Mouse (Mus musculus) intestine, embryonic 16.5 days (tissue): ENCODE results near the gene Anapc16. TPM values are rescaled to one million over a fixed set of nuclear protein-coding genes. Genes with fewer than 3 reads are reported as not detected.

Experiments
- ATAC-seq: fragments of 200-750 bp; cut with Nextera tagmentation; 2 replicates; pipeline ENCODE4 v1.8.0; 2017; ENCODE audit warnings: moderate TSS enrichment, moderate library complexity
- H3K27ac ChIP-seq: fragments of 300-500 bp; sonication (generic); 2 replicates; pipeline ENCODE4 v1.5.1; 2014; ENCODE audit warnings: mild to moderate bottlenecking, low read length
- H3K27me3 ChIP-seq: fragments of 300-500 bp; sonication (generic); replicated peaks from 2 replicates; pipeline ENCODE4 v1.6.1; 2014; ENCODE audit warnings: low read length, control low read depth, mixed read lengths; ENCODE audit not compliant: control insufficient read depth, insufficient read depth
- H3K36me3 ChIP-seq: fragments of 300-500 bp; sonication (generic); 2 replicates; pipeline ENCODE4 v1.6.1; 2014; ENCODE audit warnings: low read length, control low read depth; ENCODE audit not compliant: control insufficient read depth, insufficient read depth
- H3K4me1 ChIP-seq: fragments of 300-500 bp; sonication (generic); 2 replicates; pipeline ENCODE4 v1.6.1; 2014; ENCODE audit warnings: low read length, control low read depth, mixed read lengths; ENCODE audit not compliant: control insufficient read depth, insufficient read depth
- H3K4me2 ChIP-seq: fragments of 300-500 bp; sonication (generic); 2 replicates; pipeline ENCODE4 v1.6.1; 2014; ENCODE audit warnings: low read depth, low read length, control low read depth
- H3K4me3 ChIP-seq: fragments of 300-500 bp; sonication (generic); 2 replicates; pipeline ENCODE4 v1.5.1; 2014; ENCODE audit warnings: mild to moderate bottlenecking, low read length
- H3K9ac ChIP-seq: fragments of 300-500 bp; sonication (generic); 2 replicates; pipeline ENCODE4 v1.6.1; 2014; ENCODE audit warnings: low read depth, low read length
- H3K9me3 ChIP-seq: fragments of 300-500 bp; sonication (generic); 2 replicates; pipeline ENCODE4 v1.6.1; 2016; ENCODE audit warnings: low read length, control low read depth; ENCODE audit not compliant: control insufficient read depth
- WGBS: fragments of 180-500 bp; shearing (Covaris S2); extraction: QIAGEN DNeasy Blood & Tissue Kit; methylation state at CpG from one replicate; pipeline ENCODE4 v1.1.7; 2014; 5-methylcytosine and 5-hydroxymethylcytosine counted together
- polyA plus RNA-seq: library from polyadenylated mRNA; unstranded; fragments of >200 nt; fragmentation: Nextera tagmentation; extraction: Ambion mirVana; gene quantifications from 2 replicates; pipeline ENCODE4 v1.2.1, GENCODE M21; 2015

The Anapc16 gene
- polyA plus RNA-seq, 1 experiment from 2014 or later, result 97.8 TPM

DNA sequence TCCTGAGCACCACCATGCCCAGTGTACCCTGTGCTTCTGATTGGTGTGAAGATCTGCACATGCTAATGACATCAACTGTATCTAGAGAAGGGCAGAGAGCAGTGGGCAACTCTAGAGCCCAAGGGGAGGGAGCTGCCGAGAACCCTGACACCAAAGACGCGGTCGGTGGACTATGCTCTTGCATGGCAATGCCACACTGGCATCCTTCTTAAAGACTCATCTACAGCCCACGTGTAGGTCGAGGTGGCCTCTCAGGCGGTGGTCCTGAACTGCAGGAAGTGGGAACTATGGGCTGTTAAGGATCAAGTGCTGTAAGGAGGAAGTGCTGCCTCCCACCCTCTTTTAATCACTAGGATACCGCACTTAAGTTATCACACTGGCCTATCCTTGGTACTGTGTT lies 10.9 kb downstream of the Anapc16 start:
- no peaks in the 10 kb centered on the region for H3K9me3 ChIP-seq
- peak; percentile 31; the same call in 1 of the 2 replicates for ATAC-seq
- no peak overlapping the region for H3K4me3 ChIP-seq
- WGBS, result 85% methylated on average over 8 of the region's 8 CpGs
- no peaks in the 10 kb centered on the region for H3K27me3 ChIP-seq
- H3K4me1 ChIP-seq, result no peaks in the 10 kb centered on the region
- H3K4me2 ChIP-seq, result no peak overlapping the region
- peaks cover 26% of the 10 kb centered on the region for H3K36me3 ChIP-seq
- H3K9ac ChIP-seq, result no peak overlapping the region
- H3K27ac ChIP-seq, result no peak overlapping the region

GRCm38 (mm10) chr10:59991262-59991880 lies 11.6 kb downstream of the Anapc16 start:
- no peaks in the 10 kb centered on the region for H3K9me3 ChIP-seq
- no peak overlapping the region for H3K4me2 ChIP-seq
- H3K36me3 ChIP-seq, result peaks cover 27% of the 10 kb centered on the region
- ATAC-seq, result no peak
- no peak overlapping the region for H3K4me3 ChIP-seq
- H3K4me1 ChIP-seq, result no peaks in the 10 kb centered on the region
- no peak overlapping the region for H3K9ac ChIP-seq
- no peak overlapping the region for H3K27ac ChIP-seq
- H3K27me3 ChIP-seq, result no peaks in the 10 kb centered on the region
- WGBS, result 76% methylated on average over 9 of the region's 9 CpGs

- no peaks in the 10 kb centered on the region for H3K9me3 ChIP-seq
- H3K27ac ChIP-seq, result no peak overlapping the region
- no peaks in the 10 kb centered on the region for H3K27me3 ChIP-seq
- no peak overlapping the region for H3K4me2 ChIP-seq
- H3K36me3 ChIP-seq, result peaks cover 27% of the 10 kb centered on the region
- ATAC-seq, result no peak
- no peak overlapping the region for H3K4me3 ChIP-seq
- H3K9ac ChIP-seq, result no peak overlapping the region
- 97% methylated on average over 9 of the region's 9 CpGs for WGBS
- no peaks in the 10 kb centered on the region for H3K4me1 ChIP-seq
Measured at GRCm38 (mm10) chr10:59990393-59990792, 12.5 kb downstream of the Anapc16 start.

GRCm38 (mm10) chr10:59988036-59988435 lies 14.9 kb downstream of the Anapc16 start:
- Histone ChIP-seq H3K4me2 (no peak overlapping the region), H3K4me1 (no peaks in the 10 kb centered on the region), H3K9ac (no peak overlapping the region), H3K9me3 (no peaks in the 10 kb centered on the region), H3K36me3 (peaks cover 19% of the 10 kb centered on the region), H3K27me3 (no peaks in the 10 kb centered on the region), H3K4me3 (no peak overlapping the region), H3K27ac (no peak overlapping the region)
- ATAC-seq, result no peak
- 71% methylated on average over 4 of the region's 4 CpGs for WGBS

GRCm38 (mm10) chr10:59982379-59982873 lies 20.5 kb downstream of the Anapc16 start:
- Histone ChIP-seq H3K9ac (no peak overlapping the region), H3K27ac (no peak overlapping the region), H3K4me3 (no peak overlapping the region), H3K27me3 (no peaks in the 10 kb centered on the region), H3K36me3 (peaks cover 4% of the 10 kb centered on the region; the same call in 1 of the 2 replicates), H3K4me1 (peaks cover 22% of the 10 kb centered on the region), H3K4me2 (no peak overlapping the region), H3K9me3 (no peaks in the 10 kb centered on the region)
- WGBS, result 89% methylated on average over 12 of the region's 12 CpGs
- ATAC-seq, result no peak

DNA sequence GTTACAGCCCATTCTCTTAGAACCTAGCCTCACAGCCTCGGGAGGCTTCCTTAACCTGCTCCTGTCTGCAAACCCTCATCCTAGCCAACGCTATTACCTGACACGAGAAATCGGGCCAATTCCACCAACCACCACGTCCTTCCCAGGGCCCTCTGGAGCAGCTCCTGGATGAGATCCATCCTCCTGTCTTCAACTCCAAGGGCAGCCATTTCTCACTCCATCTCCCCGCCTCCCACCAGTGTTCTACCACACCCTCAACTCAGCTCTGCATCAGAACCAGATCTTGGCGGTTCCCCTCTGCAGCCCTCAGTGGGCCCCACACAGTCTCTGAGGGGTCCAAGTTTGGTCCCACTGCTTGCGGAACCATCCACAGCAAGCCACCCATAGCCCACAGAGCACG lies 21.1 kb downstream of the Anapc16 start:
- H3K9ac ChIP-seq, result no peak overlapping the region
- 71% methylated on average over 9 of the region's 9 CpGs for WGBS

DNA sequence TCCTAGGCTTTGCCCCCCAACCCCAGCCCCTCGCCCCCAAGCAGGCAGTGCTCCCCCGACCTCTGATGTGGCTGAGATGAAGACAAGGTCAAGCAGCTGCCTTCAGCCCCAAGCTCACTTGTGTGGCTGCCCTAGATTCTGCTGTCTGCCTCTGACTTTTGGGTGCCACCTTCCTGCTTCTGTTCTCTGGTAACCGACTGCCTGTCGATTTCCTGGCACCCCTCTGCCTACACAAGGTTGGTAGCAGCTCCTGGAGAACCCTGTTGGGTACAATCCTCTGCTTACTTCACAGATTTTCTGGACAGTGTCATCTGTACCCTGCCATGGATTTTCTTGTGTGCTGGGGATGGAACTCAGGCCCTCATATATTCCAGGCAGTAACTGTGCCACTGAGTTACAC lies 21.6 kb downstream of the Anapc16 start:
- H3K9me3 ChIP-seq, result no peaks in the 10 kb centered on the region
- H3K4me3 ChIP-seq, result no peak overlapping the region
- no peak overlapping the region for H3K9ac ChIP-seq
- no peak for ATAC-seq
- no peak overlapping the region for H3K27ac ChIP-seq
- 76% methylated on average over 4 of the region's 4 CpGs for WGBS
- H3K36me3 ChIP-seq, result no peaks in the 10 kb centered on the region
- H3K4me1 ChIP-seq, result peaks cover 22% of the 10 kb centered on the region
- H3K27me3 ChIP-seq, result no peaks in the 10 kb centered on the region
- H3K4me2 ChIP-seq, result no peak overlapping the region

More for the DNA sequence above, 21.1 kb downstream of the Anapc16 start:
- peaks cover 22% of the 10 kb centered on the region for H3K4me1 ChIP-seq
- no peaks in the 10 kb centered on the region for H3K9me3 ChIP-seq
- H3K4me3 ChIP-seq, result no peak overlapping the region
- H3K4me2 ChIP-seq, result no peak overlapping the region
- H3K27me3 ChIP-seq, result no peaks in the 10 kb centered on the region
- H3K36me3 ChIP-seq, result no peaks in the 10 kb centered on the region
- no peak for ATAC-seq
- H3K27ac ChIP-seq, result no peak overlapping the region

DNA sequence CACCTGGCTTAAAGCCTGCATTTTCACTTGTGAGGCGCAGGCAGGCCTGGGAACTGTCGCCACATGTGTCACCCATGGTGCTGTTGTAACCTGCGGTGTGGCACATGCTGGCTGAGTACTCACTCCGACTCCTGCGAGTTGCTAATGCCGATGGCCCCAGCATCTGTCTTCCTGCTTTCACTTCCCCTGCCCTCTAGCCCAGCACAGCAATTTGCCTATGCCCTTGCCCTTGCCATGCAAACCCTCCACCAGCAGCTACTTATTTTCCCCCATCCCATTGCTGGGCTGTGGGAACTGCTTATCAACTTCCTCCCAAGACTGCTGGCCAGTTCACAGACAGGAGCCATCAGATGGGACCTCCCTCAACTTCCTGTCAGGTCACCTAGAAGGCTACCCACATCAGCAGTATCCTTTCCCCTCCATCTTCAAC lies 22.1 kb downstream of the Anapc16 start:
- WGBS, result 89% methylated on average over 6 of the region's 6 CpGs
- Histone ChIP-seq H3K4me1 (peaks cover 22% of the 10 kb centered on the region), H3K27ac (no peak overlapping the region), H3K27me3 (no peaks in the 10 kb centered on the region), H3K36me3 (no peaks in the 10 kb centered on the region), H3K4me3 (no peak overlapping the region), H3K9me3 (no peaks in the 10 kb centered on the region), H3K4me2 (no peak overlapping the region), H3K9ac (no peak overlapping the region)
- no peak for ATAC-seq

DNA sequence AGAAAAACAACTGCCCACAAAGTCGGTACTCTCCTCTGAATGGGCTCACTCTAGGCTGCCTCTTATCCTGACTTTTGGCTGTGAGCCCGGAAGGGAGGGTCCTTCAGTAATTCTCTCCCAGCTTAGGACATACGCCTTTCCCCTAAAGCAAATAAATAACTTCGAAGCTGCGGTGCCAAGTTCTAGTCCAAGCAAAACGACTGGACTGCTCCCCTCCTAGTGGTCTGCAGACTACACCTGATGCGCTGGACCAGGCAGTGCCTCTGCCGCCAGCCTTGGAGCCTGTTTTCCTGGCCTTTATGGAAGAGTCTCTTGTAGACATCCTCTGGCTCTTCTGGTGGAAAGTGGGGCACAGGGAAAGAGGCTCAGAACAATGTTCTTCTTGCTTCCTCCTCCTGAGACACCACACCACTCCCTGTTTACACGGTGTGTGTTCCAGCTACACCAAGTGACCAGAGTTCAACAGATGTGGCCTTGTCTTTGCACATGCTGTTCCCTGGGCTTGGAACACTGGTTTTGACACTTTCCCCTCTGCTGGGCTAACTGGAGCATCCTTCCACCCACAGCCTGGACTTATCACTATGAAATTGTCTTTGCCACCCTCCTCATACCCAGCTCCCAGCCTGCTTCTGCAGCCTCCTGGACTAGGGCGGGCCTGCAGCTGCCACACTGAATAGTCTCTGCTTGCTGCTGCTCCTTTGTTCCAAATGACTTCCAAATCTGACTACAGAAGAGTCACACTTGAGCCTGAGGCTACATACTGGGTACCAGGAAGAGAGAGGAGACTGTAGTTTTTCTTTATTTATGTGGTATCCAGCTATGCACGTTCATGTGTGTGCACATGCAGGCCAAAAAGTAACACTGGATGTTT lies 23.8 kb downstream of the Anapc16 start:
- Histone ChIP-seq H3K36me3 (no peaks in the 10 kb centered on the region), H3K27me3 (no peaks in the 10 kb centered on the region), H3K9ac (peak overlapping the region; percentile 31), H3K4me3 (no peak overlapping the region), H3K9me3 (no peaks in the 10 kb centered on the region), H3K27ac (peak overlapping the region; percentile 77), H3K4me1 (peaks cover 30% of the 10 kb centered on the region), H3K4me2 (no peak overlapping the region)
- peak; percentile 75 for ATAC-seq
- 22% methylated on average over 11 of the region's 11 CpGs for WGBS
